Mouse (Mus musculus): ENCODE data around the gene Bak1.

GRCm38 (mm10) chr17:27042840-27043239 lies 14.0 kb upstream of the Bak1 start:
- TF ChIP-seq CTCF (IDR thresholded peaks at IDR 0.05; ENCODE audit: low read depth) = no peak
- TF ChIP-seq EP300 (optimal IDR thresholded peaks at IDR 0.05) = no peak
